In genomic region chr15:96770786-96771185, GRCm38 (mm10) we compare ENCODE assay signal across 31 mouse cellular contexts.
DNase-seq lines count a peak whose midpoint lies in the region; ATAC-seq and TF ChIP-seq lines count a peak whose summit lies in the region.
"Had no signal": no experiment of that assay in that cellular context is flagged by ENCODE, and none has a peak within 500 bp of the region (broad histone marks: within the 10 kb centered on the region; RNA-seq: fewer than 3 reads in every experiment).

No protein-coding gene starts in this region.

- intact Hi-C loops in gastrocnemius, adult 2 months (cut with DNase I): loop anchor here (5.0 to 10.0 kb wide), 2 partner anchors 38 to 414 kb away; no protein-coding TSS in a partner anchor
- intact Hi-C loops in gastrocnemius, postnatal 14 days (cut with DNase I; ENCODE audit: low total_unique reads): no loop called here

- WGBS in kidney, postnatal 0 days: 76% methylated on average over 8 of the region's 8 CpGs
- 96% methylated on average over 8 of the region's 8 CpGs for whole genome bisulfite sequencing in midbrain, embryonic 13.5 days

- H3K9me3 ChIP-seq in kidney, postnatal 0 days (replicated peaks; ENCODE audit: low read length): no peaks in the 10 kb centered on the region
- H3K9me3 ChIP-seq in midbrain, embryonic 13.5 days: no peaks in the 10 kb centered on the region
- H3K9me3 ChIP-seq: embryonic facial prominence, embryonic 13.5 days; forebrain, embryonic 12.5 days; hindbrain, embryonic 12.5 days; limb, embryonic 10.5 days; limb, embryonic 15.5 days; liver, embryonic 13.5 days; midbrain, embryonic 15.5 days; stomach, embryonic 15.5 days had no signal

- no peak for DNase-seq in gastrocnemius, adult 2 months
- DNase-seq in gastrocnemius, postnatal 14 days: no peak
- no peak for DNase-seq in kidney, postnatal 0 days (ENCODE audit: low spot score)
- DNase-seq in kidney, postnatal 36 days: no peak
- peak; percentile 77 for DNase-seq in T-cell, adult 2 months (ENCODE audit: low spot score)
- DNase-seq: adrenal gland, adult 8-10 months; cerebellum, adult 9-10 months; forebrain, postnatal 0 days; gastrocnemius, postnatal 10 days; heart, postnatal 36 days; kidney, postnatal 25 days; liver, embryonic 13.5 days; lung, adult 18-20 months; lung, postnatal 4 days; right cerebral cortex, postnatal 25 days; thymus, postnatal 4 days had no signal

- no peak overlapping the region for H3K9ac ChIP-seq in kidney, postnatal 0 days (ENCODE audit: low read depth, low read length)
- no peak overlapping the region for H3K9ac ChIP-seq in midbrain, embryonic 13.5 days (replicated peaks)
- H3K9ac ChIP-seq: embryonic facial prominence, embryonic 13.5 days; forebrain, embryonic 12.5 days; forebrain, postnatal 0 days; hindbrain, embryonic 12.5 days; limb, embryonic 15.5 days; liver, embryonic 13.5 days; midbrain, embryonic 15.5 days; stomach, embryonic 15.5 days had no signal

- TF ChIP-seq CTCF in gastrocnemius, adult 2 months (IDR thresholded peaks at IDR 0.05): no peak
- no peak for TF ChIP-seq CTCF in kidney, postnatal 0 days (IDR thresholded peaks at IDR 0.05; ENCODE audit: low read depth)

- H3K36me3 ChIP-seq in kidney, postnatal 0 days (ENCODE audit: insufficient read depth, low read length): no peaks in the 10 kb centered on the region
- H3K36me3 ChIP-seq in midbrain, embryonic 13.5 days: no peaks in the 10 kb centered on the region
- H3K36me3 ChIP-seq: embryonic facial prominence, embryonic 13.5 days; forebrain, embryonic 12.5 days; hindbrain, embryonic 12.5 days; limb, embryonic 10.5 days; limb, embryonic 15.5 days; liver, embryonic 13.5 days; midbrain, embryonic 15.5 days; stomach, embryonic 15.5 days had no signal

- ATAC-seq in kidney, postnatal 0 days (replicated peaks; ENCODE audit: low FRiP score, low read depth): no peak
- 0 out of 2 replicates have a peak, but pooled peaks have one; percentile 10 for ATAC-seq in megakaryocyte, adult 5-6 weeks (ENCODE audit: poor library complexity, severe bottlenecking)
- ATAC-seq in erythroid progenitor cell, adult 5-6 weeks (replicated peaks; ENCODE audit: low FRiP score, poor library complexity, severe bottlenecking): no peak
- no peak for ATAC-seq in midbrain, embryonic 13.5 days
- ATAC-seq: forebrain, postnatal 0 days; hindbrain, postnatal 0 days; intestine, postnatal 0 days; midbrain, embryonic 15.5 days had no signal

- H3K4me2 ChIP-seq in kidney, postnatal 0 days (ENCODE audit: low read length): no peak overlapping the region
- no peak overlapping the region for H3K4me2 ChIP-seq in midbrain, embryonic 13.5 days (replicated peaks)
- H3K4me2 ChIP-seq: embryonic facial prominence, embryonic 13.5 days; forebrain, embryonic 12.5 days; heart, embryonic 11.5 days; hindbrain, embryonic 12.5 days; limb, embryonic 15.5 days; liver, embryonic 13.5 days; midbrain, embryonic 15.5 days; stomach, embryonic 15.5 days had no signal

- H3K4me1 ChIP-seq in kidney, postnatal 0 days (replicated peaks; ENCODE audit: insufficient read depth, low read length): 0 out of 2 replicates have a peak, but pooled peaks cover 5% of the 10 kb centered on the region
- no peaks in the 10 kb centered on the region for H3K4me1 ChIP-seq in midbrain, embryonic 13.5 days (replicated peaks)
- H3K4me1 ChIP-seq: midbrain, embryonic 15.5 days had no signal

- no peak overlapping the region for H3K4me3 ChIP-seq in gastrocnemius, adult 2 months
- H3K4me3 ChIP-seq in kidney, postnatal 0 days (replicated peaks; ENCODE audit: low read depth, low read length): no peak overlapping the region
- H3K4me3 ChIP-seq in midbrain, embryonic 13.5 days (replicated peaks): no peak overlapping the region
- H3K4me3 ChIP-seq: embryonic facial prominence, embryonic 13.5 days; erythroblast, embryonic 14.5 days; forebrain, embryonic 12.5 days; hindbrain, embryonic 12.5 days; layer of hippocampus, adult 2 months; limb, embryonic 10.5 days; limb, embryonic 15.5 days; liver, embryonic 13.5 days; midbrain, embryonic 15.5 days; stomach, embryonic 15.5 days had no signal

- H3K27ac ChIP-seq in gastrocnemius, adult 2 months: 0 out of 2 replicates have a peak overlapping the region, but pooled peaks have one; percentile 5
- peak overlapping the region; percentile 27; the same call in 1 of the 2 replicates for H3K27ac ChIP-seq in kidney, postnatal 0 days
- no peak overlapping the region for H3K27ac ChIP-seq in midbrain, embryonic 13.5 days
- H3K27ac ChIP-seq: embryonic facial prominence, embryonic 13.5 days; forebrain, embryonic 12.5 days; hindbrain, embryonic 12.5 days; hindbrain, postnatal 0 days; layer of hippocampus, adult 2 months; limb, embryonic 10.5 days; limb, embryonic 15.5 days; liver, embryonic 13.5 days; midbrain, embryonic 15.5 days; stomach, embryonic 15.5 days had no signal

- no peaks in the 10 kb centered on the region for H3K27me3 ChIP-seq in kidney, postnatal 0 days (ENCODE audit: insufficient read depth, low read length)
- no peaks in the 10 kb centered on the region for H3K27me3 ChIP-seq in midbrain, embryonic 13.5 days
- H3K27me3 ChIP-seq: embryonic facial prominence, embryonic 13.5 days; forebrain, embryonic 12.5 days; hindbrain, embryonic 12.5 days; limb, embryonic 15.5 days; liver, embryonic 13.5 days; midbrain, embryonic 15.5 days; stomach, embryonic 15.5 days had no signal
